Mouse (Mus musculus) bone marrow macrophage, adult 2 months (primary cell): ENCODE data around the gene Mip. TPM values are rescaled to one million over a fixed set of nuclear protein-coding genes. Genes with fewer than 3 reads are reported as not detected.
"Not testable (repeated sequence)": the region's sequence is repeated elsewhere in the genome, so short reads cannot be mapped to it uniquely, and the experiment has no call there.

Experiments
- H3K27ac ChIP-seq: 2 replicates; pipeline ENCODE4 v1.5.1; 2012; ENCODE audit warnings: low read depth, low read length; ENCODE audit not compliant: insufficient read depth
- H3K4me1 ChIP-seq: 2 replicates; pipeline ENCODE4 v1.6.1; 2012; ENCODE audit warnings: low read length; ENCODE audit not compliant: control insufficient read depth, insufficient read depth
- H3K4me3 ChIP-seq: 2 replicates; pipeline ENCODE4 v1.5.1; 2012; ENCODE audit warnings: mild to moderate bottlenecking, low read length, moderate library complexity; ENCODE audit not compliant: insufficient read depth
- CTCF ChIP-seq: IDR thresholded peaks from 2 replicates; pipeline ENCODE4 v1.5.1; 2012; ENCODE audit warnings: low read depth, mild to moderate bottlenecking, low read length, moderate library complexity
- POLR2A ChIP-seq: IDR thresholded peaks from 2 replicates; pipeline ENCODE4 v1.6.1; 2012; ENCODE audit warnings: mild to moderate bottlenecking, low read depth, low read length, borderline replicate concordance
- polyA plus RNA-seq: library from polyadenylated mRNA; stranded (reverse); fragments of >200 nt; gene quantifications from 2 replicates; pipeline ENCODE4 v1.2.4, GENCODE M21; 2012; ENCODE audit not compliant: missing spikeins, insufficient read depth, insufficient read length

Gene Mip
- polyA plus RNA-seq, 1 experiment = not detected

DNA sequence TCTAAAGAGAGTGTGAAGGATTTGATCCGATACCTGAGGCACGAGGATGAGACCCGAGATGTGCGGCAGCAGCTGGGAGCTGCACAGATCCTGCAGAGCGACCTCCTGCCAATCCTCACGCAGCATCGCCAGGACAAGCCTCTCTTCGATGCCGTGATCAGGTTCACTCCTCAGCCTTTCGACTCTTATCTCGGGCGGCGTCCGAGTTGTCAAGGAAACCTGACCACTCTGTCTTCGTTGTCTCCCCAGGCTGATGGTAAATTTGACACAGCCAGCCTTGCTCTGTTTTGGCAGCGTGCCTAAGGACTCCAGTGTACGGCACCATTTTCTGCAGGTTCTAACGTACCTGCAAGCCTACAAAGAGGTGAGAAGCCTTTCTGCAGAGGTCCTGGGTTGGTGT, 14.5 kb downstream of the Mip start:
- Histone ChIP-seq H3K27ac (no peak overlapping the region), H3K4me1 (peaks cover 16% of the 10 kb centered on the region), H3K4me3 (no peak overlapping the region)
- TF ChIP-seq CTCF = no peak
- no peak for TF ChIP-seq POLR2A

DNA sequence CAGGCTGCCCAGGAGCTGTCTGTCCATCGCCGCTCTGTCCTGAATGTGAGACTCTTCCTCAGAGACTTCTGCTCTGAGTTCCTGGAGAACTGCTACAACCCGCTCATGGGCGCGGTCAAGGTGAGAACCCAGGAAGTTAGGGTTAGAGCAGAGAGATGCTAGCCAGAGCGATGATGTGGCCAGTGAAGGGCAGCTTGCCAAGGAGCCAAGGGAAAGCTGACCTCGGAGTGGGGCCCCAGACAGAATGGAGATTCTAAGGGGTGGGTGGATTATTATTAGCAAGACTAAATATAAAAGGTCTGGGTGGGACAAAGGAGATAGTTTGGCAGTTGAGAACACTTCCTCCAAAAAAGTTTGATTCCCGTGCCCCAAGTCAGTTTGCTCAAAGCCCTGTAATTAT, 17.6 kb downstream of the Mip start:
- Histone ChIP-seq H3K4me1 (peaks cover 6% of the 10 kb centered on the region), H3K4me3 (no peak overlapping the region), H3K27ac (no peak overlapping the region)
- no peak for TF ChIP-seq CTCF
- TF ChIP-seq POLR2A = no peak

DNA sequence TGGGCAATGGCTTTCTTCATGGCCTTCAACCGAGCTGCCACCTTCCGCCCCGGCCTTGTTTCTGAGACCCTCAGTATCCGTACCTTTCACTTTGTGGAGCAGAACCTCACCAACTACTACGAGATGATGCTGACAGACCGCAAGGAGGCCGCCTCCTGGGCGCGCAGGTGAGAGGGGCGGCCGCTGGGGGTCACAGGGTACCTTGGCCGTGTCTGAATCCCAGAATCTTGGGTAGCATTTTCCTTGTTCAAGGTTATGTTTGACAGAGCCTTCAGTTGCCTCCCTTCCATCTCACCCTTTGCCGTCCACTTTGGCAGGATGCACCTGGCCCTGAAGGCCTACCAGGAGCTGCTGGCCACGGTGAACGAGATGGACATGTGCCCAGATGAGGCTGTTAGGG, 18.5 kb downstream of the Mip start:
- TF ChIP-seq POLR2A (no peak), CTCF (no peak)
- Histone ChIP-seq H3K4me3 (no peak overlapping the region), H3K27ac (no peak overlapping the region), H3K4me1 (0 out of 2 replicates have a peak, but pooled peaks cover under 1% of the 10 kb centered on the region)

DNA sequence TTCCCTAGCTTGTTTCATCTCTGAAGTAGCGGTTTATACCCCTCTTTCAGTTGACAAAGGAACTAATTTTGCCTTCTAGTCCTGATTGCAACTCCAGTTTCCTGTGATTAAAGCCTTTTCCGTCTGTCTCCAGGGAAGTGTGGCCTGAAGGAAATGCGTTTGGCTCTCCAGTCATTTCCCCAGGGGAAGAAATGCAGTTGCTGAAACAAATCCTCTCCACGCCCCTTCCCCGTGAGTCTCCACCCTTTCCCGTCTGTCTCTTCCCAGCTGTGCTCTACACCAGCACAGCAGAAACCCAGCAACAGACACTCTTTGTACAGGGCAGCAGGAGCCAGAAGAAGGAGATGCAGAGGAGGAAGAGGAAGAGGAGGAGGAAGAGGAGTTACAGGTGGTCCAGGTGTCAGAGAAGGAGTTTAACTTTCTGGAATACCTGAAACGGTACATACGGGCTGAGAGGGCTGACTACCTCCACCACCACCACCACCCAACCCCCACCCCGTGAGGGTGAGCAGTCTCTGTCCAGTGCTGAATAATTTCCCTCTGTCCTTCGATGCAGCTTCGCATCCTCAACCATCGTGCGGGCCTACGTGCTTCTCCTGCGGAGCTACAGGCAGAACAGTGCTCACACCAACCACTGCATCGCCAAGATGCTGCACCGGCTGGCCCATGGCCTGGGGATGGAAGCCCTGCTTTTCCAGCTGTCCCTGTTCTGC, 21.5 kb downstream of the Mip start:
- H3K4me3 ChIP-seq = no peak overlapping the region
- TF ChIP-seq CTCF = no peak
- no peak for TF ChIP-seq POLR2A
- H3K27ac ChIP-seq = no peak overlapping the region
- no peaks in the 10 kb centered on the region for H3K4me1 ChIP-seq

DNA sequence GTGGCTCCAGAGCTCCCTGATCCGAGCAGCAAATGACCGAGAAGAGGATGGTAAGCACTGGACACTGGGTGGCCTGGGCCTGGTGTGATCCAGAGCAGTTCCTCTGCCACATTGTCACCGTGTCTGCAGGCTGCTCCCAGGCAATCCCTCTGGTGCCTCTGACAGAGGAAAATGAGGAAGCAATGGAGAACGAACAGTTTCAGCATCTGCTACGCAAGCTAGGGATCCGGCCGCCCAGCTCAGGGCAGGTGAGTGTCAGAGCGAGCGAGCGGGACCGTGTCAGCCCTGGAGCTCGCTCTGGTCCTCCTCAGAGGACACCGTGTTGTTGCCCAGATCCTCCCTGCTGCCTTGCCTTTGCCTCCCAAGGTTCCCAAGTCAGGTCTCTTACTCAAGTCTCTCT, 24.9 kb downstream of the Mip start:
- Histone ChIP-seq H3K4me1 (no peaks in the 10 kb centered on the region), H3K4me3 (no peak overlapping the region), H3K27ac (no peak overlapping the region)
- TF ChIP-seq POLR2A (no peak), CTCF (no peak)

DNA sequence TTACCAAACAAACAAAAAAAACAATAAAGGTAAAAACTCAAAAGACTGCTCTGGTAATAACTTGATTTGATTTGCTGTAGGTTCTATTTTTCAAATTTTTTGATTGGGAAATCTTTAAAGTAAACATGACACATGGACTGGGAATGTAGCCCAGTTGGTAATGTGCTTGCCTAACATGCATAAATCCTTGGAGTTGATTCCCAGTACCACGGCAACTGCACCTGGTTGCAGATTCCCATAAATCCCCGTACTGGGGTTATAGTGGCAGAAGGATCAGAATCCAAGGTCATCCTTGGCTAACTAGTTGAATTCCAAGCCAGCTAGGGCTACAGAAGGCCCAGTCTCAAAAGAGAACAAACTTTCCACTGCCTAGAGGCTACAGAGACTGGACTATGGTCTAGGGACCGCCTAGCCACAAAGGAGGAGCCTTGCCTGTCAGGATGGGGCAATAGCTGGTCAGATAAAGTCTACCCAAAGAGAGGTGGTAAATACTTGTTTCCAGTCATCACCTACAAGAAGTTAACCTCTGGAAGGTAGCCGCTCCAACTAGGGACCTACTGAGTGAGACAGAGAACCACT, 28.1 kb downstream of the Mip start, which contains the start of gene Apon:
Gene Apon (plus strand): TSS at position 420 of the 579 bp plus-strand sequence.
- H3K27ac ChIP-seq = no peak within 1 kb of the TSS
- no peak within 1 kb of the TSS for H3K4me3 ChIP-seq

DNA sequence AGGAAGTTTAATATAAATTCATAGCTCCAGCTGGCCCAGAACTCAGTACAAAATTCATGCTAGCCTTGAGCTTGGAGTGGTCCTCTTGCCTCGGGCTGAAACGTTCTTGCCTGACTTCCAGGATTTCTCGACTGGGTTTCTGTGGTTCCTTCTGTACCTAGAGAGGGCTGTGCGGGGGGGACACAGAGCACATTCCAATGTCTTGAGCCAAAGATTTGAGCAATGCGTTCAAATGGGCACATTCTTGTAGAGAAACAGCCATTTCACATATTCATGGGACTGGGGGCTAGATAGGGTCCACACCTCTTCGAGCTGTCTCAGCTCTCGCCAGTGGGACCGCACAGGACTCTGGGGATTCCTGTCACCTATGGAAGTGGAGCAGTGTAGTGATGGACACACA, 30.3 kb downstream of the Mip start:
- TF ChIP-seq CTCF (no peak), POLR2A (no peak)
- H3K27ac ChIP-seq = no peak overlapping the region
- H3K4me1 ChIP-seq = peaks cover 15% of the 10 kb centered on the region
- H3K4me3 ChIP-seq = no peak overlapping the region

More for the DNA sequence above, 28.1 kb downstream of the Mip start, which contains the start of gene Apon:
- TF ChIP-seq POLR2A (no peak), CTCF (no peak)
- H3K4me1 ChIP-seq = peaks cover 6% of the 10 kb centered on the region

DNA sequence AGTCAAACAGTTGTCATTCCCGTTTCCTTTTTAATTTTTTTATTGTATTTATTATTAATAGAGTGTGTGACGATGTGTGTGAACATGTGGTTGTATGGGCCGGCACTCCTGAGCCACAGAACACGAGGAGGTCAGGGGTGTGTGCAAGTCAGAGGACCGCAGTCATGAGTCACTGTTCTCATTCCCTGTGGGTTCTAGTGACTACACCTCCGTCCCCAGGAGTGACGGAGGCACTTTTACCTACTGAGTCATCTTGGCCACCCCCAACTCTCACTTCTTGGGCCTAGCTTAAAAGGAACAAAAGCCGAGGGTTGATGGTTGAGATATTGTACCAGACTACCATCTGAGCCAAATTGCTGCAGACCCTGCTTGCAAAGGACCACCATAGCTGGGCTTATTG, 30.7 kb downstream of the Mip start:
- H3K4me1 ChIP-seq = peaks cover 15% of the 10 kb centered on the region
- H3K27ac ChIP-seq = no peak overlapping the region
- H3K4me3 ChIP-seq = no peak overlapping the region
- TF ChIP-seq POLR2A = no peak
- no peak for TF ChIP-seq CTCF

DNA sequence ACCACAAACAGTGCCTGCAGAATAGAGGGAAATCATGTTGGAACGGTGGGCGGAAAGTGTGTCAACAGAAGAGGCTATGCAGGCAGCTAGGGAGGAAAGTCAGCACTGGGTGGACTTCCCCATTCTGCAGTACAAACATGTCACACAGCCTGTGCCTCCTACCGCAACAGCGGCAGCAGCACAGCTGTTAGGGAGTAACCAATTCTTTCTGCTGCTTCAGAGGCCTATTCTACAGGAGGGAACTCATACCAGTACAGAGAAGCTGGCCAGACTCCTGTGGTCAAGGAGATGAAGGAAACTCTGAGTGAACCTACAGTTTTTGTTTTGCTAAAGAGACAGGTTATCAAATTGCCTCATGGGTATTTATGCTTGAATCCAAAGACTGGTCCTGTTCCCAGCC, 33.3 kb downstream of the Mip start:
- TF ChIP-seq CTCF = no peak
- TF ChIP-seq POLR2A = no peak
- H3K4me3 ChIP-seq = no peak overlapping the region
- H3K4me1 ChIP-seq = peaks cover 27% of the 10 kb centered on the region
- peak overlapping the region; percentile 63 for H3K27ac ChIP-seq

DNA sequence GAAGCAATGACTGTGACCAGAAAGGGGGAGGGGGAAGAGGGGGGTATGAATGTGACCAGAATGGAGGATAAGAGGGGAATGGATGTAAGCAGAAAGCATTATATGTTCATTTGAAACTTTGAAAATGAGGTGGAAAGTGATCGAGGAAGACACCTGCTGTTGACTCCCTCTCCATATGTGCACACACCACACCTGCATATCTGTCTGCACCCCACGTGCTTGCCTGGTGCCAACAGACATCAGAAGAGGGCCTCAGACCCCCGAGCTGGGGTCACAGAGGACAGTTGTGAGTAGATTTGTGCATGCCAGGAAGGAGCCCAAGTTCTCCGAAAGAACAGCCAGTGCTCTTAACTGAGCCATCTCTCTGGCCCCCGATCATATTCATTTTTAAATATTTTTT, 34.3 kb downstream of the Mip start:
- Histone ChIP-seq H3K4me1 (peaks cover 31% of the 10 kb centered on the region), H3K27ac (no peak overlapping the region), H3K4me3 (no peak overlapping the region)
- TF ChIP-seq POLR2A (no peak), CTCF (no peak)

DNA sequence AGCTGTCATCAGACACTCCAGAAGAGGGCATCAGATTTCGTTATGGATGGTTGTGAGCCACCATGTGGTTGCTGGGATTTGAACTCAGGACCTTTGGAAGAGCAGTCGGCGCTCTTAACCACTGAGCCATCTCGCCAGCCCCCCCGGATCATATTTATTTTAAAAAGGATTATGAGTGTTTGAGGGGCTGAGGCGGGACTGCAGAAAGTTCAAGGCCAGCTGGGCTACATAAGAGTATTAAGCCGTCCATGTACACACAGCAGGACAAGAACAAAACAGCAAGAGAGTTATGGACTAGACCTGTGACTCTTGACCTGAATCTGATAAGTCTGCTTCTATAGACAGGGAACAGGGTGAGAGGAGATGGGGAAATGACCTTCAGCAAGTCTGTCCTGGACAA, 34.7 kb downstream of the Mip start:
- H3K4me1 ChIP-seq = peaks cover 34% of the 10 kb centered on the region
- not testable (repeated sequence) for H3K27ac ChIP-seq, H3K4me3 ChIP-seq

DNA sequence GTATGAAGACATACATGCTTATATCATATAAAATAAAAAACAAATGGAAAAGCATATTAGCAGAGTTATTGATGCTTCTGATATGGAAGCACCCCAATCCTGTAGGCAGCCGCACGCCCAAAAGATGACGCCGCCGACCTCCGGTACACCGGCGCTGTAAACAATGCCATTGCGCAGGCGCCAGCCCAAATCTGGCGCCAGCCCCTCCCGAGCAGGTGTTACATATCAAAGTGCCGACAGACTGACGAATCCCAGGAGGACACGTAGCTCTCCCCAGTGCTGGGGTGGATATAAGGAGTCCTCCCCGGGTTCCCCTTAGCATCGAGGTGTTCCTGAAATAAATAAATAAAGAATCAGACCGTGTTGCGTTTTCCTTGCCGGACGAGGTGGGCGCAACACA, 36.7 kb downstream of the Mip start:
- Histone ChIP-seq H3K4me1 (peaks cover 34% of the 10 kb centered on the region), H3K4me3 (no peak overlapping the region), H3K27ac (no peak overlapping the region)
- TF ChIP-seq POLR2A (no peak), CTCF (no peak)
